ENCODE assay signal across 27 mouse cellular contexts in genomic region chr2:132115344-132115743, GRCm38 (mm10). TPM values are rescaled to one million over a fixed set of nuclear protein-coding genes. Genes with fewer than 3 reads are reported as not detected.
DNase-seq lines count a peak whose midpoint lies in the region; ATAC-seq and TF ChIP-seq lines count a peak whose summit lies in the region.
"Had no signal": no experiment of that assay in that cellular context is flagged by ENCODE, and none has a peak within 500 bp of the region (broad histone marks: within the 10 kb centered on the region; RNA-seq: fewer than 3 reads in every experiment).

No protein-coding gene starts in this region.

- ATAC-seq in kidney, postnatal 0 days (replicated peaks; ENCODE audit: low FRiP score, low read depth), result 0 out of 2 replicates have a peak, but pooled peaks have one; percentile 58
- ATAC-seq: forebrain, embryonic 16.5 days; hindbrain, postnatal 0 days; midbrain, embryonic 16.5 days; Patski had no signal

- 42% methylated on average over 6 of the region's 6 CpGs for WGBS in kidney, postnatal 0 days
- WGBS in macrophage (ENCODE audit: missing documents), result 89% methylated on average over 6 of the region's 6 CpGs

- no peak overlapping the region for H3K4me3 ChIP-seq in gastrocnemius, adult 2 months
- H3K4me3 ChIP-seq in kidney, postnatal 0 days (replicated peaks; ENCODE audit: low read depth, low read length), result no peak overlapping the region
- no peak overlapping the region for H3K4me3 ChIP-seq in macrophage (ENCODE audit: inconsistent target)
- H3K4me3 ChIP-seq: forebrain, embryonic 10.5 days; heart, embryonic 12.5 days; liver, embryonic 13.5 days; myocyte; neural tube, embryonic 13.5 days; stomach, embryonic 15.5 days had no signal

- H3K36me3 ChIP-seq in kidney, postnatal 0 days (ENCODE audit: insufficient read depth, low read length), result no peaks in the 10 kb centered on the region
- no peaks in the 10 kb centered on the region for H3K36me3 ChIP-seq in macrophage (ENCODE audit: inconsistent target)
- H3K36me3 ChIP-seq: forebrain, embryonic 10.5 days; G1E; heart, embryonic 12.5 days; liver, embryonic 13.5 days; neural tube, embryonic 13.5 days; stomach, embryonic 15.5 days had no signal

- no peak overlapping the region for H3K4me2 ChIP-seq in kidney, postnatal 0 days (ENCODE audit: low read length)
- H3K4me2 ChIP-seq: heart, embryonic 12.5 days; liver, embryonic 13.5 days; lung, embryonic 14.5 days; neural tube, embryonic 13.5 days; stomach, embryonic 15.5 days had no signal

- DNase-seq in gastrocnemius, adult 2 months, result no peak
- DNase-seq in gastrocnemius, postnatal 14 days, result no peak
- DNase-seq in kidney, postnatal 0 days (ENCODE audit: low spot score), result no peak
- DNase-seq in kidney, adult 11 months, result no peak
- DNase-seq in T-cell, adult 2 months (ENCODE audit: low spot score), result peak; percentile 21
- no peak for DNase-seq in cerebellum, adult 9-11 months
- no peak for DNase-seq in heart, postnatal 4 days
- DNase-seq: cerebellum, adult 11 months; cerebellum, postnatal 14 days; gastrocnemius, postnatal 25 days; heart, adult 18-20 months; heart, postnatal 10 days; liver, embryonic 13.5 days; lung, embryonic 14.5 days; thymus, adult 18-20 months had no signal

- intact Hi-C loops in gastrocnemius, adult 2 months (cut with DNase I), result loop anchor here (10.0 kb wide), 1 partner anchor 291 kb away; no protein-coding TSS in a partner anchor
- intact Hi-C loops in gastrocnemius, postnatal 14 days (cut with DNase I; ENCODE audit: low total_unique reads), result loop anchor here (10.0 kb wide), 1 partner anchor 291 kb away; no protein-coding TSS in a partner anchor

- H3K27ac ChIP-seq in gastrocnemius, adult 2 months, result peak overlapping the region; percentile 77
- H3K27ac ChIP-seq in kidney, postnatal 0 days, result no peak overlapping the region
- H3K27ac ChIP-seq in macrophage, result peak overlapping the region; percentile 92
- H3K27ac ChIP-seq: forebrain, embryonic 10.5 days; hindbrain, postnatal 0 days; liver, embryonic 13.5 days; neural tube, embryonic 13.5 days; stomach, embryonic 15.5 days had no signal

- no peak for TF ChIP-seq CTCF in gastrocnemius, adult 2 months (IDR thresholded peaks at IDR 0.05)
- no peak for TF ChIP-seq CTCF in kidney, postnatal 0 days (IDR thresholded peaks at IDR 0.05; ENCODE audit: low read depth)

- H3K79me2 ChIP-seq in macrophage (ENCODE audit: inconsistent target), result peaks cover 99% of the 10 kb centered on the region

- H3K27me3 ChIP-seq in kidney, postnatal 0 days (ENCODE audit: insufficient read depth, low read length), result no peaks in the 10 kb centered on the region
- H3K27me3 ChIP-seq: CH12.LX; heart, embryonic 12.5 days; liver, embryonic 13.5 days; neural tube, embryonic 13.5 days; Patski; stomach, embryonic 15.5 days had no signal

- H3K9ac ChIP-seq in kidney, postnatal 0 days (ENCODE audit: low read depth, low read length), result no peak overlapping the region
- H3K9ac ChIP-seq: heart, embryonic 12.5 days; liver, embryonic 13.5 days; lung, embryonic 14.5 days; neural tube, embryonic 13.5 days; stomach, embryonic 15.5 days had no signal

- no peaks in the 10 kb centered on the region for H3K9me3 ChIP-seq in kidney, postnatal 0 days (replicated peaks; ENCODE audit: low read length)
- H3K9me3 ChIP-seq: forebrain, embryonic 10.5 days; G1E; heart, embryonic 12.5 days; liver, embryonic 13.5 days; neural tube, embryonic 13.5 days; stomach, embryonic 15.5 days had no signal

- no peaks in the 10 kb centered on the region for H3K4me1 ChIP-seq in kidney, postnatal 0 days (replicated peaks; ENCODE audit: insufficient read depth, low read length)
- H3K4me1 ChIP-seq: stomach, embryonic 15.5 days had no signal

RNA-seq across cellular contexts. Expression of gene Slc23a2, which starts 29.6 kb away (rescaled TPM):
- 10 to 100 TPM in 1 of 2 experiments, 1 to 10 TPM in 1; 7.7 to 10.8 TPM for total RNA-seq in gastrocnemius, adult 2 months (2021)
- total RNA-seq in gastrocnemius, postnatal 14 days (2021), result 1 to 10 TPM; 6.2 to 7.1 TPM
- 11.7 and 12.3 TPM in 2 replicates for polyA plus RNA-seq in kidney, postnatal 0 days (2015; fragmentation: Nextera tagmentation; extraction: Ambion mirVana)
- total RNA-seq in macrophage (2018; cell fraction: chromatin; rRNA removed), result 100 to 1,000 TPM; 118 to 357 (median 244) TPM
- total RNA-seq in macrophage (2018; cell fraction: cytosol; rRNA removed), result 100 to 1,000 TPM in 7 of 26 experiments, 10 to 100 TPM in 19; 71.9 to 117 (median 91.5) TPM
- total RNA-seq in macrophage (2018; cell fraction: nucleus; rRNA removed), result 100 to 1,000 TPM; 142 to 294 (median 219) TPM
- polyA plus RNA-seq in macrophage (2018), result 42.4 to 55.7 TPM (median 53.2 TPM) in 3 replicates
- 10 to 100 TPM; 20.3 to 22.8 TPM for total RNA-seq in heart, postnatal 4 days (2021)
